Mouse (Mus musculus): ENCODE measurements around the gene Pskh1. TPM values are rescaled to one million over a fixed set of nuclear protein-coding genes. Genes with fewer than 3 reads are reported as not detected.

Gene Pskh1
- total RNA-seq, 1 experiment from 2014 or later = 17.8 TPM

Other genes starting within 250 kb of the Pskh1 start
- gene Carmil2, start 214.2 kb upstream of the Pskh1 start, total RNA-seq (2017) = 27.5 and 29.7 TPM in 2 replicates
- 28.7 and 29.8 TPM in 2 replicates for gene Acd, start 199.3 kb upstream of the Pskh1 start, total RNA-seq (2017)
- 3.8 and 4.7 TPM in 2 replicates for gene Pard6a, start 199.3 kb upstream of the Pskh1 start, total RNA-seq (2017)
- gene 4933405L10Rik, start 192.8 kb upstream of the Pskh1 start, total RNA-seq (2017) = not detected in 2 replicates
- gene Enkd1, start 192.2 kb upstream of the Pskh1 start, total RNA-seq (2017) = 0.58 and 0.86 TPM in 2 replicates
- gene Gfod2, start 141.8 kb upstream of the Pskh1 start, total RNA-seq (2017) = 1.6 and 3.6 TPM in 2 replicates
- gene Ranbp10, start 73.1 kb upstream of the Pskh1 start, total RNA-seq (2017) = 16.9 and 17.2 TPM in 2 replicates
- gene Tsnaxip1, start 72.7 kb upstream of the Pskh1 start, total RNA-seq (2017) = 1.3 and 1.5 TPM in 2 replicates
- 6.4 and 10.4 TPM in 2 replicates for gene Cenpt, start 47.2 kb upstream of the Pskh1 start, total RNA-seq (2017)
- gene Thap11, start 45.3 kb upstream of the Pskh1 start, total RNA-seq (2017) = 16.3 and 16.6 TPM in 2 replicates
- gene Nutf2, start 39.9 kb upstream of the Pskh1 start, total RNA-seq (2017) = 18.9 and 23.7 TPM in 2 replicates
- gene Edc4, start 19.6 kb upstream of the Pskh1 start, total RNA-seq (2017) = 53.4 and 54.1 TPM in 2 replicates
- not detected in 2 replicates for gene Nrn1l, start 6.9 kb upstream of the Pskh1 start, total RNA-seq (2017)
- 3.5 and 5.9 TPM in 2 replicates for gene Ctrl, start 33.4 kb downstream of the Pskh1 start, total RNA-seq (2017)
- gene Psmb10, start 38.0 kb downstream of the Pskh1 start, total RNA-seq (2017) = 56.2 and 67.8 TPM in 2 replicates
- not detected in 2 replicates for gene Lcat, start 42.9 kb downstream of the Pskh1 start, total RNA-seq (2017)
- gene Slc12a4, start 65.7 kb downstream of the Pskh1 start, total RNA-seq (2017) = 2.7 and 4.8 TPM in 2 replicates
- not detected in 2 replicates for gene Dpep3, start 79.0 kb downstream of the Pskh1 start, total RNA-seq (2017)
- gene Dus2, start 90.9 kb downstream of the Pskh1 start, total RNA-seq (2017) = 19.4 and 19.6 TPM in 2 replicates
- not detected in 2 replicates for gene Dpep2nb, start 105.5 kb downstream of the Pskh1 start, total RNA-seq (2017)
- gene Ddx28, start 111.4 kb downstream of the Pskh1 start, total RNA-seq (2017) = 7.2 and 7.7 TPM in 2 replicates
- 104 and 107 TPM in 2 replicates for gene Nfatc3, start 158.4 kb downstream of the Pskh1 start, total RNA-seq (2017)
- 0.25 TPM in 1 of 2 replicates, not detected in the other for gene Esrp2, start 236.5 kb downstream of the Pskh1 start, total RNA-seq (2017)
- gene Pla2g15, start 250.0 kb downstream of the Pskh1 start, total RNA-seq (2017) = 8.5 and 13.6 TPM in 2 replicates